Mouse (Mus musculus) stomach, embryonic 16.5 days (tissue): ENCODE data around the gene Cldn16. TPM values are rescaled to one million over a fixed set of nuclear protein-coding genes. Genes with fewer than 3 reads are reported as not detected.

ENCODE experiments used
- ATAC-seq: fragments of 200-750 bp; cut with Nextera tagmentation; 2 replicates; pipeline ENCODE4 v1.8.0; 2017; ENCODE audit warnings: moderate number of reproducible peaks, moderate TSS enrichment; ENCODE audit not compliant: insufficient read depth, low FRiP score
- H3K27ac ChIP-seq: fragments of 300-500 bp; sonication (generic); 2 replicates; pipeline ENCODE4 v1.5.1; 2014; ENCODE audit warnings: low read length
- H3K27me3 ChIP-seq: fragments of 300-500 bp; sonication (generic); 2 replicates; pipeline ENCODE4 v1.6.1; 2014; ENCODE audit warnings: low read length, control low read depth, mixed read lengths; ENCODE audit not compliant: control insufficient read depth, insufficient read depth
- H3K36me3 ChIP-seq: fragments of 300-500 bp; sonication (generic); 2 replicates; pipeline ENCODE4 v1.6.1; 2014; ENCODE audit warnings: low read length; ENCODE audit not compliant: control insufficient read depth, insufficient read depth
- H3K4me1 ChIP-seq: fragments of 300-500 bp; sonication (generic); 2 replicates; pipeline ENCODE4 v1.6.1; 2014; ENCODE audit warnings: low read length, control low read depth, mixed read lengths; ENCODE audit not compliant: control insufficient read depth, insufficient read depth
- H3K4me2 ChIP-seq: fragments of 300-500 bp; sonication (generic); 2 replicates; pipeline ENCODE4 v1.6.1; 2014; ENCODE audit warnings: low read depth, low read length, mixed read lengths
- H3K4me3 ChIP-seq: fragments of 300-500 bp; sonication (generic); replicated peaks from 2 replicates; pipeline ENCODE4 v1.5.1; 2014; ENCODE audit warnings: mild to moderate bottlenecking, low read length
- H3K9ac ChIP-seq: fragments of 300-500 bp; sonication (generic); 2 replicates; pipeline ENCODE4 v1.6.1; 2014; ENCODE audit warnings: low read length
- H3K9me3 ChIP-seq: fragments of 300-500 bp; sonication (generic); replicated peaks from 2 replicates; pipeline ENCODE4 v1.6.1; 2016; ENCODE audit warnings: low read length, control low read depth; ENCODE audit not compliant: control insufficient read depth
- WGBS: fragments of 180-500 bp; shearing (Covaris S2); extraction: QIAGEN DNeasy Blood & Tissue Kit; methylation state at CpG from one replicate; pipeline ENCODE4 v1.1.7; 2014; 5-methylcytosine and 5-hydroxymethylcytosine counted together
- polyA plus RNA-seq: library from polyadenylated mRNA; unstranded; fragments of >200 nt; fragmentation: Nextera tagmentation; extraction: Ambion mirVana; gene quantifications from 2 replicates; pipeline ENCODE4 v1.2.1, GENCODE M21; 2015

Gene Cldn16
- polyA plus RNA-seq, 1 experiment from 2014 or later, result not detected

DNA sequence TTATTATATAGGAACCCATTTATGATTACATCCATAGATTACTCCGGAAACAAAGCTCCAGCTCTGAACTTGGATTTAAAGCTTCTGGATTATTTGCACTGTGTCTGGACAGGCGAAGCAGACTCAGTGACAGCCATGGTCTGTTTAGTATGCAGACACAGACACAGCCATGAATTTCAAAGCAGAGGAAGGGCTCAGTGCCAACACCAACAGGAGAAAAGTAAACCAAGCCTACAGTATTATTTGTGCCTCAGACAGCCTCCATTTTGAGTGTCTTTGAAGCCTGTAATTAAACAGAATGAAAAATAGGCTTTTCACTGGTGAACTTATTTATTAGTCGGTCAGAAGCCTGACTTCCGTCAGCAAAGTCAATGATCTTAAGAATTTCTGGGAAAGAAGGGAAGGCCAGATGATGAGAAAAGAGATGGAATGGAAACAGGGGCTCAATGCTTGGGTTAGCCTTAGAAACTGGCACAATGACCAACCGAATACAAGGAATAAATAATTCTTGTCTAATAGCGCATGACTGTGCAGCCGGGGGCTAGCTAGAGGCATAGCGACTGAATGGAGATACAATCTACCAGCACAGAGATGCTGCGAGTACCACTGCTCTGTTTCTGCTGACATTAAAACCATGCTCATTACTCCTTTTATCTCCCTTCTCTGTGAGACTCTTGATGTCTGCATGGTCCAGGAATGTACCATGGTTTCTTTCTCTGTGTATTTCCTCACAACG lies 65.2 kb downstream of the Cldn16 start:
- 0 out of 2 replicates have a peak, but pooled peaks cover 7% of the 10 kb centered on the region for H3K4me1 ChIP-seq
- 58% methylated on average over 10 of the region's 10 CpGs for WGBS
- no peaks in the 10 kb centered on the region for H3K36me3 ChIP-seq
- no peak overlapping the region for H3K4me3 ChIP-seq
- no peak overlapping the region for H3K4me2 ChIP-seq
- no peak overlapping the region for H3K27ac ChIP-seq
- no peak for ATAC-seq
- H3K9me3 ChIP-seq, result no peaks in the 10 kb centered on the region
- H3K9ac ChIP-seq, result no peak overlapping the region
- H3K27me3 ChIP-seq, result no peaks in the 10 kb centered on the region

DNA sequence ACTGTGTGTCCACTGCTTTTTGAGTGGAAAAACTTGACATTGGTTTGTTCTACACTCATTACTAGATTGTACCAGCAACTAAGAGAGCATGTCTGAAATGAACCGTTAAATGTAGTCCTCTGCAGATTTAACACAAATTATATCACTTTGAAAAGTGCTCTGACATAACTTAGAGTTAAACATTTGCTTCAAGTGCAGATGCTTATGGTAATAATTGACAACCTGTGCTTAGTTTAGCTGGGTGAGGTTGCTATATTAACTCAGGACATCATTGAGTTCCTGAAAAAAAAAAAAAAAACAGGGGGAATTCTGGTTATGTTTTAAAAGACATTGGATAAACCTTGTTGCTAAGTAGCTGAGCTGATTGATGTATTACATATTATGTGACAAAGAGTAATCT lies 67.5 kb downstream of the Cldn16 start:
- no peak overlapping the region for H3K27ac ChIP-seq
- WGBS, result 54% methylated on average over 1 of the region's 1 CpGs
- ATAC-seq, result no peak
- no peak overlapping the region for H3K4me2 ChIP-seq
- H3K36me3 ChIP-seq, result no peaks in the 10 kb centered on the region
- H3K4me1 ChIP-seq, result 0 out of 2 replicates have a peak, but pooled peaks cover 7% of the 10 kb centered on the region
- H3K4me3 ChIP-seq, result no peak overlapping the region
- no peak overlapping the region for H3K9ac ChIP-seq
- no peaks in the 10 kb centered on the region for H3K27me3 ChIP-seq
- no peaks in the 10 kb centered on the region for H3K9me3 ChIP-seq

DNA sequence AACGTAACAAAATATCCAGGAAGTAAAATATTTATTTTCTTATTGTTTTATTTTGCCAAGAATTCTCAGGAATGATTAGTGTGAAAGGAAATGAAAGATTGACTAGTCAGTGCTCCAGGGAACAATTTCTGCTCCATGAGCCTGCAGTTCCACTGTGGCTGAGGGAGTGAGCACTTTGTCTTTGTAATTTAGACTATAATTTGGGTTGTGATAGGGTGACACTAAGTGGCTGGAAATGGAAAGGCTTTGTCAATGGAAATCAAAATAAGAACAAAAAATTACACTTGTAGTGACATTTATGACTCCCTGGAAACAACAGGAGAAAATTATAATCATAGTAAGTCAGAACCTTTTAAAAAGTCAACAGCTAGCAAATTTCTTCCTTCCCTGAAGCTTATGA lies 69.4 kb downstream of the Cldn16 start:
- Histone ChIP-seq H3K9me3 (no peaks in the 10 kb centered on the region), H3K9ac (no peak overlapping the region), H3K4me1 (0 out of 2 replicates have a peak, but pooled peaks cover 7% of the 10 kb centered on the region), H3K27ac (no peak overlapping the region), H3K4me3 (no peak overlapping the region), H3K27me3 (no peaks in the 10 kb centered on the region), H3K36me3 (no peaks in the 10 kb centered on the region), H3K4me2 (no peak overlapping the region)
- ATAC-seq, result no peak
- 72% methylated on average over 1 of the region's 1 CpGs for WGBS

Other genes with a start within 250 kb of the Cldn16 start
- 14.4 and 15.3 TPM in 2 replicates for gene Cldn1, start 91.3 kb upstream of the Cldn16 start, polyA plus RNA-seq
- gene Tmem207, start 63.6 kb downstream of the Cldn16 start, polyA plus RNA-seq, result not detected in 2 replicates
- gene Il1rap, start 118.6 kb downstream of the Cldn16 start, polyA plus RNA-seq, result 9.0 and 10.2 TPM in 2 replicates